Mouse (Mus musculus) neutrophil, adult 65 days (primary cell): ENCODE results near the gene Ldb3. TPM values are rescaled to one million over a fixed set of nuclear protein-coding genes. Genes with fewer than 3 reads are reported as not detected.

Experiments used
- total RNA-seq: library from RNA; stranded (reverse); gene quantifications from 2 replicates; pipeline ENCODE4 v1.2.4, GENCODE M21; 2023

The Ldb3 gene
- total RNA-seq: not detected in 2 replicates

GRCm38 (mm10) chr14:34588498-34588897 lies at the start of gene Ldb3:
TSS of gene Ldb3 (minus strand) at chr14:34588682.

GRCm38 (mm10) chr14:34599941-34600340 lies 11.5 kb upstream of the Ldb3 start, which contains the start of gene Opn4:
TSS of gene Opn4 (minus strand) at chr14:34600142.

GRCm38 (mm10) chr14:34522701-34523100 lies 65.8 kb downstream of the Ldb3 start, which contains the start of gene 9230112D13Rik:
TSS of gene 9230112D13Rik (minus strand) at chr14:34522801.

GRCm38 (mm10) chr14:34503325-34503647 lies 85.2 kb downstream of the Ldb3 start, which contains the start of gene Bmpr1a:
TSS of gene Bmpr1a (minus strand) at chr14:34503341.

Other genes with a start within 250 kb of the Ldb3 start
- gene Fam25c, start 233.2 kb downstream of the Ldb3 start, total RNA-seq: not detected in 2 replicates
- not detected in 2 replicates for gene Sncg, start 213.9 kb downstream of the Ldb3 start, total RNA-seq
- gene Mmrn2, start 213.2 kb downstream of the Ldb3 start, total RNA-seq: 0.41 TPM in 1 of 2 replicates, not detected in the other
- gene Bmpr1a, start 85.3 kb downstream of the Ldb3 start, total RNA-seq: 16.4 and 21.8 TPM in 2 replicates
- not detected in 2 replicates for gene 9230112D13Rik, start 65.9 kb downstream of the Ldb3 start, total RNA-seq
- not detected in 2 replicates for gene Opn4, start 11.5 kb upstream of the Ldb3 start, total RNA-seq
- gene Wapl, start 85.2 kb upstream of the Ldb3 start, total RNA-seq: 73.4 and 90.4 TPM in 2 replicates
- gene Grid1, start 231.4 kb upstream of the Ldb3 start, total RNA-seq: not detected in 2 replicates